Mouse (Mus musculus): ENCODE results near the gene Golga4. TPM values are rescaled to one million over a fixed set of nuclear protein-coding genes. Genes with fewer than 3 reads are reported as not detected.

Golga4 gene
- polyA plus RNA-seq, 1 experiment from 2014 or later = 96.8 TPM

DNA sequence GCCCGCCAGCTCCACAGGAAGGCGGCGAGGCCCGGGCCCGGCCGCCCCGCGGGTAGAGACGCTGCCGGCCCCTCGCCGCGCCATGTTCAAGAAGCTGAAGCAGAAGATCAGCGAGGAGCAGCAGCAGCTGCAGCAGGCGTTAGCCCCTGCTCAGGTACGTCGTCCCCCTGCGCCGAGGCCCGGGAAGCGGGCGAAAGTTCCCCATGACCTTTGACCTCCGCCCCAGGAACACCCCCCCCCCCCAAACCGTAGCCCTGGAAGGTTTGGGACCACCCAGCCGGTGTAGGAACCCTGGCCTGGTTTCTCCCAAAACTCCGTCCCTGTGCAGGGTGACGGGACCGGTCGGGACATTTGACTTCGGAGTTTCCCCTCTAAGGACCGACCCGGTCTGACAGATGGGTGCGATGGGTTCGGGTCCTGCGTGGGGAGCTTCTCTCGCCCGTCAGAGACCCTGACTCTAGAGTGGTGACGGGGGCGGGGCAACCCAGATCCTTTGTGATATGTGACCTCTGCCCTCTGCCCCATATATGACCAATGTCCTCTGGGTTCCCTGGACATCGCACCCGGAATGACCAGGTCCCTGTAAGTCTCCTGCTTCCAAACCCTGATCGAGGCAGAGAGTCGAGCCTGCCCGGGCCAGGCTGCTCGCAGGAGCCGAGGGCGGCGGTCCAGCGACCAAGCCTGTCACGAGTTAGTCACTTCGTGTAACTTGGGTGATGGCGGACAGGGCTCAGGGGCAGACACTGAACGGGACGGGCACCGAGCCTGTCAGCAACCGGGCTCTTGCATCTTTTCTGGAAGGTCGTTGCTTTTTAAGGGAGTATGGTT is 551 bp downstream of the Golga4 start:
- in situ Hi-C loops (cut with MboI; ENCODE audit: low pct_unique_long_range_greater_than_20kb) = loop anchor here (25.0 kb wide), 1 partner anchor 1344 kb away; no protein-coding TSS in a partner anchor
- ATAC-seq = peak; percentile 58
- H3K27me3 ChIP-seq = no peaks in the 10 kb centered on the region
- TF ChIP-seq CTCF (IDR thresholded peaks at IDR 0.05) = no peak
- ChIA-PET POLR2A (interaction anchor here (0.8 kb wide), 1 partner anchor 23 kb away, joined by 3 read pairs; no protein-coding TSS in a partner anchor), CTCF (interaction anchor here (2.1 kb wide), 1 partner anchor 17 kb away, joined by 7 read pairs; no protein-coding TSS in a partner anchor)
- DNase-seq (ENCODE audit: low read depth, low spot score) = no peak

DNA sequence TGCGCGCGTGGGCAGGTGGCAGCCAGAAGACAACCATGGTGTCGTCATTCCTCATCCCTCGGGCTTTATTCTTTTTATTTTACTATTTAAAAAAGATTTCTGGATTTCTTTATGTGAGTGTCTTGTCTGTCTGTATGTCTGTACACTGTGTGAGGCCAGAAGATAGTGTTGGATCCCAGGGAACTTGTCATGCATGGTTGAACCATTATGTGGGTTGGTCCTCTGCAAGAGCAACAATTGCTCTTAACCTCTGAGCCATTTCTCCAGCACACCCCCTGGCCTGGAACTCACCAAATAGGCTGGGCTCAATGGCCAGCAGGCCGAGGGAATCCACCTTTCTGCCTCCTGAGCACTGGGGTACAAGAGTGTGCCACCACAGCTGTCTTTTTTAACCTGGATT is 1.5 kb downstream of the Golga4 start:
- no peak for TF ChIP-seq CTCF (IDR thresholded peaks at IDR 0.05)
- DNase-seq (ENCODE audit: low read depth, low spot score) (no peak), ATAC-seq (peak; percentile 16)
- ChIA-PET POLR2A (no interaction called here), CTCF (no interaction called here)
- in situ Hi-C loops (cut with MboI; ENCODE audit: low pct_unique_long_range_greater_than_20kb) = loop anchor here (25.0 kb wide), 1 partner anchor 1345 kb away; no protein-coding TSS in a partner anchor
- no peaks in the 10 kb centered on the region for H3K27me3 ChIP-seq

DNA sequence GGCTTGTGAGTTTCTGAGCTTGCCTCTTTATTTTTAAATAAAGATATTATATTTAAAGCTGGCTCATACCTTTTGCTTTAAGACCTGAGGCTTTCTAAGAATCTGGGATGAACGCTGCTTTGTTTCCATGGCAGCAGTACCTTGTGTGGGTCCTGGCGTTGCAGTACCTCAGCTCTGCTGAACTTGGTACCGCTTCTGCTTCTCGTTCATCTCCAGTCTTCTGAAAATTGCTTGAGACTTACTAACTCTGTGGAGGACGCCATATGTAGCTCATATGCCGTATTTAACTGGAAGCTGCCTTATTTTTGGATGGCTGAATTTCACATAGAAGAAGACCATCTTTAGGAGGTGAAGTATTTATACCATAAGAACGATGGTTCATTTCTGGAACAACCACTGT is 2.5 kb downstream of the Golga4 start:
- in situ Hi-C loops (cut with MboI; ENCODE audit: low pct_unique_long_range_greater_than_20kb) = loop anchor here (25.0 kb wide), 1 partner anchor 1346 kb away; no protein-coding TSS in a partner anchor
- DNase-seq (ENCODE audit: low read depth, low spot score) (no peak), ATAC-seq (no peak)
- no peaks in the 10 kb centered on the region for H3K27me3 ChIP-seq
- TF ChIP-seq CTCF (IDR thresholded peaks at IDR 0.05) = no peak
- ChIA-PET CTCF (no interaction called here), POLR2A (interaction anchor here (0.7 kb wide), 1 partner anchor 12 kb away, joined by 3 read pairs; no protein-coding TSS in a partner anchor)

DNA sequence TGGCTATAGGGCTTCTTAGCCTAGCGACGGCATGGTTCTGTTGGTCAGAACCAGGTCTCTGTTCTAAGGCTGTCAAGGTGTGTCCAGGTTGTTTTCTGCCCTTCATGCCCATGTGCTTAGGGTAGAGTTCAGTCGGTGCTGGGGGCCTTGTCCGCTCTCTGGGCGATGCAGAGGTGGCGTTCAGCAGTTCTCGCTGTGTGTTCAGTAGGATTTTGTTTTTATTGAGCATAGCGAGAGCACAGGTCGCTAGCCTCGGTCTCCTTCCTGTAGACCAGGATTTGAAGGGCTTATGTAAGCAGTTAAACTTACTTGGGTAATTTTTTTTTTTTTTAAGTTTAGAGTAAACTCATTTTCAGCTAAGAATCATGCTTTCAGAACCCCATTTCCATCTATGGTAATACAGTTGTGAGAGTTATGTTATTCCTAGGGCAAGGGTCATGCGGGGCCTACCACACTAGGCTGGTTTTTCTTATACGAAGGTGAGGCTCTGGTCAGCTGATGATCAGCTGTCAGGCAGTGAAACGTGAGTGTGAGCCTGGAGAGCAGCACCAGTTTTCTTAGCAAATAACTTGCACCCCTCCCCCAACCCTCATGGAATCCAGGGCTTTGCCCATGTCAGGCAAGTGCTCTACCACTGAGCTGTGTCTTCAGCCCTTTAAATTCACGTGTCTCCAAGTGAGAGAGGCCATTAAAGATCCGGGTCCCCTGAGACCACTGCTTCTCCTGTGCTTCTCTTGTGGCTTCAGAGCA is 5.0 kb downstream of the Golga4 start:
- no peaks in the 10 kb centered on the region for H3K27me3 ChIP-seq
- CTCF ChIA-PET = no interaction called here
- in situ Hi-C loops (cut with MboI; ENCODE audit: low pct_unique_long_range_greater_than_20kb) = loop anchor here (25.0 kb wide), 1 partner anchor 1349 kb away; no protein-coding TSS in a partner anchor
- TF ChIP-seq CTCF (IDR thresholded peaks at IDR 0.05) = no peak
- ATAC-seq = peak; percentile 15
- no peak for DNase-seq (ENCODE audit: low read depth, low spot score)
- POLR2A ChIA-PET = no interaction called here

DNA sequence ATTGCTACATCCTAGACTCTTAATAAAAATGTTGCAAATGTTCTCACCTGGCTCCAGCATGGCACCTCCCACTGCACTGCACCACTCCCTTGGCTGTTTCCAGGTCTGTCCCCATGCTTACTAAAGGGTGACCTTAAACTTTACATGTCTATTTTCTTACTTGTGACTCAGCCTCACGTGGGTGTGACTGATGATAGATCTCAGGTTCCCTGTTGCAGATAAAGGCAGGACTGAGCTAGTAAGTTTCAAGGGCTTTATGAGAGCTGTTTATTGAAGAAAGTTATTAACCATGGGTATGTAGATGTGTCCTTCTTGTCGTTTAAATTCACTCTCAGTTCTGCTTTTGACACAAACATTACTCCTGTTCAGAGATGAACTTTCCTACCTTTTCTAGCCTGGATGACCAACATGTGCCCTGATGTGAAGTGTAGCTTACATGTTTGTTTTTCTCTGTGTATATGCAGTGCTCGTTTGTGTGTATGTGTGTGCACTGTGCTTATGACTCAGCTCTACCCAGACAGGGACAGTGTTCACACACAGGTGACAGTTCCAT is 6.7 kb downstream of the Golga4 start:
- in situ Hi-C loops (cut with MboI; ENCODE audit: low pct_unique_long_range_greater_than_20kb) = loop anchor here (25.0 kb wide), 1 partner anchor 1350 kb away; no protein-coding TSS in a partner anchor
- TF ChIP-seq CTCF (IDR thresholded peaks at IDR 0.05) = no peak
- ChIA-PET POLR2A (no interaction called here), CTCF (interaction anchor here (1.1 to 1.7 kb wide), 2 partner anchors 15 to 20 kb away, joined by 3 to 6 read pairs; no protein-coding TSS in a partner anchor)
- DNase-seq (ENCODE audit: low read depth, low spot score) = no peak
- H3K27me3 ChIP-seq = no peaks in the 10 kb centered on the region
- ATAC-seq = peak; percentile 62

DNA sequence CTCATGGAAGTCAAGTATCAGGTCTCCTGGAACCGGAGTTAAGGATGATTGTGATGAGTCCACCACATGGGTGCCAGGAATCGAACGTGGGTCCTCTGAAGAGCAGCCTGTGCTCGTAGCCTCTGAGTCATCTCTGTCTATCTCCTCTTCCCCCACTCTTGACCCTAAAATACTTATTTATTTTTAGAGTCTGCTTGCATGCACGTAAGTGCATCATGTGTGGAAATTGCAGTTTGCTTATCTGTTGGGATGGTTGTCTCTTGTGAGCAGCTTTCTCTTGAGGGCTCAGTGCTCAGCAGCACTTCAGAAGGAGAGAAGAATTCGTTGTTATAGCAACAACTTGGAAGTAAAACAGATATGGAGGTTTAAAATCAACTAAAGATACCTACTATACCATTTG is 9.4 kb downstream of the Golga4 start:
- H3K27me3 ChIP-seq = no peaks in the 10 kb centered on the region
- ChIA-PET CTCF (no interaction called here), POLR2A (no interaction called here)
- no peak for DNase-seq (ENCODE audit: low read depth, low spot score)
- TF ChIP-seq CTCF (IDR thresholded peaks at IDR 0.05) = no peak
- in situ Hi-C loops (cut with MboI; ENCODE audit: low pct_unique_long_range_greater_than_20kb) = loop anchor here (25.0 kb wide), 1 partner anchor 1353 kb away; no protein-coding TSS in a partner anchor
- no peak for ATAC-seq

DNA sequence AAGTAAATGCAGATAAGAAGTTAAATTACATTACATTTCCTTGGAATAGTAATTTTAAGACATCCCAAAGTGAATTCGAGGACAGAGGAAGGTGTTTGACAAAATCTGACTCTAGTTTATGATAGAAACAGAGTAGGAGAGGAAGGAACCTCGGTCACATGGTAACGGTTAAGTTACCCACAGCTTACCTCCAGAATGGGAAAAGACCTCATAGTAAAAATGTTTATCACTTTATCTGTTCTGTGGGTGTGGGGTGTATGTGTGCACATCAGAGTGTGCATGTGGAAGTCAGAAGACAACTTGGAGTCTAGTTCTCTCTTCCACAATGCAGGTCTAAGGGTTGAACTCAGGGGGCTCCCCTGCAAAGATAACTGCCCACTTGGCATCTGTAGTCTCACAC is 10.1 kb downstream of the Golga4 start:
- TF ChIP-seq CTCF (IDR thresholded peaks at IDR 0.05) = no peak
- no peak for ATAC-seq
- ChIA-PET POLR2A (no interaction called here), CTCF (no interaction called here)
- H3K27me3 ChIP-seq = no peaks in the 10 kb centered on the region
- in situ Hi-C loops (cut with MboI; ENCODE audit: low pct_unique_long_range_greater_than_20kb) = loop anchor here (25.0 kb wide), 1 partner anchor 1354 kb away; no protein-coding TSS in a partner anchor
- no peak for DNase-seq (ENCODE audit: low read depth, low spot score)

DNA sequence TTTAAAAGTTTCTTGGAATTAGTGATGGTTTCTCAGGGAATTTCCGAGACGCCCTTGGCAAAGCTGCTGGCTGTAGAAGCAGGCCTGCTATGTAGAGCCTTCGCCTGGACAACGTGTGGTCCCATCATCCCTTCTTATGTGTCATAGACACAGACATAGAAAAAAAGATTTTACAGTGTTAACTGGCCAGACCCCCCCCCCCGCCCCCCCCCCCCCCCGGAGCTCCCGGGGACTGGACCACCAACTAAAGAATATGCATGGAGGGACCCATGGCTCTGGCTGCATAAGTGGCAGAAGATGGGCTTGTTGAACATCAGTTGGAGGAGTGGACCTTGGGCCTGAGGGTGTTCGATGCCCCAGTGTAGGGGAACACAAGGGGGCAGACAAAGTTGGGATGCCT is 11.6 kb downstream of the Golga4 start:
- ChIA-PET POLR2A (no interaction called here), CTCF (no interaction called here)
- in situ Hi-C loops (cut with MboI; ENCODE audit: low pct_unique_long_range_greater_than_20kb) = loop anchor here (25.0 kb wide), 1 partner anchor 1355 kb away; no protein-coding TSS in a partner anchor

DNA sequence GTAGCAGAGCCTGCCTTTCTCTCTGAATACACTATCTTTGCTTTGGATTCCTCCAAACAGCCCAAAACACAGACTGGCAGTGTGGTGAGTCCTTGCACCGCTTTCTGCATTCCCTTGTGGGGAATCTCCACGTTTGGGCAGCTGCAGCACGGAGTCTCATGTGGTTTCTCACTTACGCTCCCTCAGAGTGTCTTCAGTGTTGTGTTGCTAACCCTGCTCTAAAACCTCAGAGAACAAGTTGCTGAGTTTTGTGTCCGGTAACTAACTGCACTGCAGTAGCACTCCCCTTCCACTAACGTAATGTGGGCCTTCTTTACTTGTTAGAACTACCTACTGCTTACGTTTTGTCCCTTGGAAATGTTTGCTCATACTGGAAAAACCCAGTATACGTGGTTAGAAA is 13.0 kb downstream of the Golga4 start:
- ChIA-PET CTCF (interaction anchor here (1.1 kb wide), 1 partner anchor 11 kb away, joined by 4 read pairs; no protein-coding TSS in a partner anchor), POLR2A (no interaction called here)
- in situ Hi-C loops (cut with MboI; ENCODE audit: low pct_unique_long_range_greater_than_20kb) = loop anchor here (25.0 kb wide), 1 partner anchor 1357 kb away; no protein-coding TSS in a partner anchor
- DNase-seq (ENCODE audit: low read depth, low spot score) = no peak
- no peak for TF ChIP-seq CTCF (IDR thresholded peaks at IDR 0.05)
- no peak for ATAC-seq
- H3K27me3 ChIP-seq = no peaks in the 10 kb centered on the region

More for the DNA sequence above, 11.6 kb downstream of the Golga4 start:
- TF ChIP-seq CTCF (IDR thresholded peaks at IDR 0.05) = no peak
- ATAC-seq (no peak), DNase-seq (ENCODE audit: low read depth, low spot score) (no peak)
- H3K27me3 ChIP-seq = no peaks in the 10 kb centered on the region

DNA sequence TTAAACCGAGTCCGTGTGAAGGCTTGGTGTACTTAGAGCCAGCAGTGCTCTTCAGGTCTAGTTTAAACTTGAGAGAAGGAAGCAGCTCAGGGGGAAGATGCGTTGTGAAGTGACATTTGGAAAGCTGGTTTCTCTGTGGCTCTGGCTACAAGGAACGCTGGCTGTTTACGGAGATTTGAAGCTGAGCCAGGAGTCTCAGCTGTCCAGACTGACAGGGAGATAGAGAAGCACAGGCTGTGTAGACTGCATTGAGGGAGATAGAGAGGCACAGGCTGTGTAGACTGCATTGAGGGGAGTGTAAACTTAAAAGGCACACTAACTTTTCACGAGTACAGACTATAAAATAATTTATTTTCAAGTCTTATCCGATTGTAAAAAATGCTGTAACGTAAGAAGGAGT is 13.9 kb downstream of the Golga4 start:
- POLR2A ChIA-PET = interaction anchor here (0.6 kb wide), 1 partner anchor 12 kb away, joined by 3 read pairs; no protein-coding TSS in a partner anchor
- TF ChIP-seq CTCF (IDR thresholded peaks at IDR 0.05) = no peak
- ATAC-seq = no peak
- H3K27me3 ChIP-seq = no peaks in the 10 kb centered on the region
- DNase-seq (ENCODE audit: low read depth, low spot score) = no peak
- in situ Hi-C loops (cut with MboI; ENCODE audit: low pct_unique_long_range_greater_than_20kb) = loop anchor here (25.0 kb wide), 1 partner anchor 1358 kb away; no protein-coding TSS in a partner anchor
- CTCF ChIA-PET = interaction anchor here (1.3 kb wide), 1 partner anchor 13 kb away, joined by 4 read pairs; no protein-coding TSS in a partner anchor
